Mouse (Mus musculus) CH12.LX (cell line): ENCODE data around the gene Ctcf.

Experiments
- CTCF ChIP-seq, 2 experiments: IDR thresholded peaks in 1 of 2; conservative IDR thresholded peaks in 1 of 2; 2 replicates each; pipeline ENCODE4 v1.5.1; 2011 to 2012; ENCODE audit warnings: low read depth in 2 of 2, low read length in 2 of 2, improper control_type of control experiment in 1 of 2, inconsistent platforms in 1 of 2, mild to moderate bottlenecking in 1 of 2, moderate library complexity in 1 of 2
- EP300 ChIP-seq: IDR thresholded peaks from 2 replicates; pipeline ENCODE4 v1.6.1; 2011; ENCODE audit warnings: low read length, improper control_type of control experiment
- ETS1 ChIP-seq: conservative IDR thresholded peaks from 2 replicates; pipeline ENCODE4 v1.6.1; 2012; ENCODE audit warnings: low read depth, mild to moderate bottlenecking, inconsistent platforms, low read length, improper control_type of control experiment, moderate library complexity
- GABPA ChIP-seq: IDR thresholded peaks from 2 replicates; pipeline ENCODE4 v1.6.1; 2012; ENCODE audit warnings: low read depth, low read length, improper control_type of control experiment, inconsistent platforms; ENCODE audit not compliant: insufficient replicate concordance
- TCF12 ChIP-seq: IDR thresholded peaks from 2 replicates; pipeline ENCODE4 v1.6.1; 2014; ENCODE audit warnings: low read depth, mild to moderate bottlenecking, inconsistent platforms, low read length, improper control_type of control experiment
- ZC3H11A ChIP-seq: IDR thresholded peaks from 2 replicates; pipeline ENCODE4 v1.6.1; 2012; ENCODE audit warnings: low read depth, mild to moderate bottlenecking, inconsistent platforms, low read length, improper control_type of control experiment
- ZKSCAN1 ChIP-seq: IDR thresholded peaks from 2 replicates; pipeline ENCODE4 v1.6.1; 2012; ENCODE audit warnings: low read depth, inconsistent platforms, low read length, improper control_type of control experiment, borderline replicate concordance

DNA sequence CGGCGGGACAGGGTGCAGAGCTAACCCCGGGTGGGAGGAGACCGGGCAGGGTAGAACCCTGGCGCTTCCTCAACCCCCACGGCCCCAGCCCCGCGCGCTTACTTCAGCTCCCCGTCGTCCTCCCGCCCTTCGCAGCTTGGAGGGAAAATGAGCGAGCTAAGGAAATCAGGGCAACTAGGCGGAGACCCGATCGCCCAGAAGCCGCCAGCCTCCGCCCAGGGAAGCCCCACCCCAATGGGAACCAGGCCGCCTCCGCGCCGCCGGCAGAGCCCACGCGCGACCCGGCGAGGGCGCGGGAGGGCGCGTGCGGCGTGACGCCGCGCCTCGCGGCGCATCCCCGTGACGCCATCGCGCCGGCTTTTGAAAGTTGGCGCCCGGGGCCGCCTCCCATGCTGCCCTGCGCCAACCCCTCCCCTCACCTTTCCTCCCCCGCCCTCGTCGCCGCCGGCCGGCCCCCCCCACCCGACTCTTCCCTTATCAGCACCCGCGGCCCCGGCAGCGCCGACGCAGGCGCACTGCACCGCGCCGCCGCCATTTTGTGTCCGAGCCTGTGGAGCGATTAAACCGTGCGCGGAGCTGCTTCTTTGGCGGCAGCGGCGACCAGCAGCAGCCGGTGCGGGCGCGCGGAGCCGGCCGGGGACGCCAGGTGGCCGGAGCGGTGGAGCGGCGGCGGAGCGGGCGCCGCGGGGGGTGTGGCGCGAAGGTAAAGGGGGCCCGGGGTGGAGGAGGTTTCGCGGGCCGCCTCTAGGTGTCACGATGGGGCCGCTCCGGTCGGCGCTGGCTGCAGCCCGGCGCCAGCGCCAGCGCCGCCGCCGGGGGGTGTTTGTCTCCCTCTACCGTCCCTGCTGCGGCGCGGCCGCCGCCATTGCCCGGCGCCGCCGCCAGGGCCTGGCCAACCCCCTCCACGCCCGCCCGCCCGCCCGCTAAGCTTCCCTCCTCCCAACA, at the start of gene Ctcf:
- TF ChIP-seq CTCF (conservative IDR thresholded peaks at IDR 0.05 in 1 of 2, IDR thresholded peaks at IDR 0.05 in 1 of 2; ENCODE audit: low read depth in 2 of 2, low read length in 2 of 2) (peak in 1 of 2 experiments; percentile 80; a peak in 2 of 4 replicates), EP300 (no peak), ZC3H11A (no peak), GABPA (no peak), TCF12 (peak; percentile 72), ZKSCAN1 (no peak), ETS1 (no peak)
